In genomic region chr3:115979000-115979399, GRCm38 (mm10) we compare ENCODE assay signal across 11 mouse cellular contexts. TPM values are rescaled to one million over a fixed set of nuclear protein-coding genes. Genes with fewer than 3 reads are reported as not detected.
DNase-seq lines count a peak whose midpoint lies in the region; ATAC-seq and TF ChIP-seq lines count a peak whose summit lies in the region.
"Had no signal": no experiment of that assay in that cellular context is flagged by ENCODE, and none has a peak within 500 bp of the region (broad histone marks: within the 10 kb centered on the region; RNA-seq: fewer than 3 reads in every experiment).

No protein-coding gene starts in this region.

- H3K4me2 ChIP-seq in lung, postnatal 0 days (replicated peaks; ENCODE audit: low read depth, low read length): no peak overlapping the region
- H3K4me2 ChIP-seq: forebrain, embryonic 15.5 days had no signal

- H3K9ac ChIP-seq in lung, postnatal 0 days (replicated peaks; ENCODE audit: low read depth): no peak overlapping the region
- H3K9ac ChIP-seq: forebrain, embryonic 15.5 days had no signal

- H3K4me3 ChIP-seq in lung, postnatal 0 days (ENCODE audit: low read depth, low read length): no peak overlapping the region
- H3K4me3 ChIP-seq: forebrain, embryonic 15.5 days had no signal

- no peak overlapping the region for H3K27ac ChIP-seq in lung, postnatal 0 days (ENCODE audit: low read length)
- H3K27ac ChIP-seq: forebrain, embryonic 15.5 days had no signal

- TF ChIP-seq CTCF in lung, postnatal 0 days (IDR thresholded peaks at IDR 0.05): peak; percentile 54

- 11% methylated on average over 1 of the region's 1 CpGs for WGBS in lung, postnatal 0 days

- ATAC-seq in lung, postnatal 0 days: no peak

- intact Hi-C loops in heart, postnatal 14 days (cut with DNase I): loop anchor here (1.0 to 10.0 kb wide), 6 partner anchors 42 to 382 kb away; partner anchors contain the start of gene Dph5

- H3K9me3 ChIP-seq in lung, postnatal 0 days (ENCODE audit: low read length): no peaks in the 10 kb centered on the region
- H3K9me3 ChIP-seq: forebrain, embryonic 15.5 days had no signal

- H3K36me3 ChIP-seq in lung, postnatal 0 days (ENCODE audit: insufficient read depth, low read length): peaks cover 28% of the 10 kb centered on the region

- peak; percentile 33 for DNase-seq in heart, adult 8-10 months (ENCODE audit: low spot score)
- DNase-seq in heart, postnatal 14 days: no peak
- peak; percentile 72 for DNase-seq in lung, postnatal 0 days (ENCODE audit: low spot score)
- DNase-seq in lung, postnatal 4 days: no peak
- peak; percentile 13 for DNase-seq in ZHBTc4 (ENCODE audit: low read depth, low spot score)
- DNase-seq in retina, embryonic 14.5 days (ENCODE audit: low spot score): peak; percentile 77
- no peak for DNase-seq in cerebellum, adult 11-12 months
- DNase-seq in heart, adult 11 months: no peak
- DNase-seq: cerebellum, adult 9-11 months; thymus, adult 2 months had no signal

- H3K27me3 ChIP-seq in lung, postnatal 0 days (replicated peaks; ENCODE audit: insufficient read depth, low read length): no peaks in the 10 kb centered on the region
- H3K27me3 ChIP-seq: forebrain, embryonic 15.5 days had no signal

- TF ChIP-seq EP300 in lung, postnatal 0 days (IDR thresholded peaks at IDR 0.05): no peak

- H3K4me1 ChIP-seq in lung, postnatal 0 days (ENCODE audit: insufficient read depth, low read depth, low read length): no peaks in the 10 kb centered on the region
- H3K4me1 ChIP-seq: forebrain, embryonic 15.5 days had no signal

RNA-seq across cellular contexts. Expression of gene Slc30a7, which starts 28.2 kb away (rescaled TPM):
- 10 to 100 TPM; 10.0 to 17.4 (median 10.9) TPM for total RNA-seq in heart, adult 8-10 months (2022)
- total RNA-seq in heart, postnatal 14 days (2021): 10 to 100 TPM; 20.8 to 21.2 TPM
- 25.0 and 29.0 TPM in 2 replicates for polyA plus RNA-seq in lung, postnatal 0 days (2015; fragmentation: Nextera tagmentation; extraction: Ambion mirVana)

RNA-seq across cellular contexts. Expression of gene Extl2, which starts 28.3 kb away (rescaled TPM):
- total RNA-seq in heart, adult 8-10 months (2022): 10 to 100 TPM; 13.1 to 17.8 (median 15.4) TPM
- 10 to 100 TPM; 15.1 to 15.2 TPM for total RNA-seq in heart, postnatal 14 days (2021)
- polyA plus RNA-seq in lung, postnatal 0 days (2015; fragmentation: Nextera tagmentation; extraction: Ambion mirVana): 10.4 and 10.9 TPM in 2 replicates

Comparison
In these comparisons a context has a peak if more than half of its experiments do, and no peak if none do; other contexts are left out.
1. DNase-seq: peak in heart, adult 8-10 months (single experiment), lung, postnatal 0 days (single experiment), ZHBTc4 (single experiment) and retina, embryonic 14.5 days (single experiment); none in heart, postnatal 14 days (0 of 2), lung, postnatal 4 days (0 of 2), cerebellum, adult 11-12 months (single experiment) and heart, adult 11 months (single experiment).